Comparison of ENCODE assay signal across 8 mouse cellular contexts in the genomic region with DNA sequence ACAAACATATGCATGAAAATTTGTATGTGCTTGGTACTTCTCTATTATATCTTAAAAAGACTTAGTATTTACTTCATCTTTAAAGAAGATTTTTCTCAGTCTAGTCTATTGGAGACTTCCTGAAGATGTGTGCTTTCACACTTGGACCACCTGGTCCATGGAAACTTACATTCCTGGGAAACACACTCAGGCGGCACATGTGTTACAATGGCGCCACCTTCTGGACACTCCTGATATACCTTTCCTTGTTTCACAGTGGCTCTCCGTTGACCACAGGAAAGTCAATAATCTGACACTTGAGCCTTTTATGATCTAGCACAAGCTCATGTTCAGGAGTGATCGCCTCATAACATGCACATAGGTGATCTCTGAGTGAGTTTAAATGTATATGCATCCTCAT.
DNase-seq lines count a peak whose midpoint lies in the region; ATAC-seq and TF ChIP-seq lines count a peak whose summit lies in the region.

No protein-coding gene starts in this region.

- TF ChIP-seq CTCF in midbrain, postnatal 0 days (IDR thresholded peaks at IDR 0.05): peak; percentile 95

- H3K9me3 ChIP-seq in midbrain, postnatal 0 days (ENCODE audit: low read length): no peaks in the 10 kb centered on the region

- no peak overlapping the region for H3K27ac ChIP-seq in midbrain, postnatal 0 days (ENCODE audit: low read depth, low read length)

- intact Hi-C loops in left cerebral cortex, postnatal 25 days (cut with DNase I): loop anchor here (2.0 to 5.0 kb wide), 3 partner anchors 100 to 1484 kb away; a partner anchor contains a TSS

- H3K4me3 ChIP-seq in midbrain, postnatal 0 days (ENCODE audit: low read depth, low read length): no peak overlapping the region

- DNase-seq in heart, adult 18-20 months: peak; percentile 33 to 82
- DNase-seq in heart, adult 11 months: no peak
- peak; percentile 8 for DNase-seq in c-Kit-positive CD71-positive TER-119-positive erythroid progenitor cells, embryonic 14.5 days (ENCODE audit: low spot score)
- DNase-seq in frontal cortex, adult 2 months (ENCODE audit: extremely low spot score in 1 of 2, low spot score in 1 of 2): peak; percentile 21 to 86
- DNase-seq in kidney, adult 18-20 months: peak; percentile 38
- DNase-seq in left cerebral cortex, postnatal 25 days (ENCODE audit: low spot score in 2 of 2): peak; percentile 66 to 70
- DNase-seq in midbrain, postnatal 0 days (ENCODE audit: low spot score): peak; percentile 79
- peak; percentile 28 for DNase-seq in yolk sac, embryonic 10.5 days (ENCODE audit: low spot score)

- no peaks in the 10 kb centered on the region for H3K36me3 ChIP-seq in midbrain, postnatal 0 days (ENCODE audit: insufficient read depth, low read length)

- 2% methylated on average over 4 of the region's 4 CpGs for whole genome bisulfite sequencing in midbrain, postnatal 0 days

- no peak overlapping the region for H3K9ac ChIP-seq in midbrain, postnatal 0 days (replicated peaks; ENCODE audit: low read length, poor library complexity, severe bottlenecking)

- H3K27me3 ChIP-seq in midbrain, postnatal 0 days (ENCODE audit: insufficient read depth, low read length): no peaks in the 10 kb centered on the region

- no peaks in the 10 kb centered on the region for H3K4me1 ChIP-seq in midbrain, postnatal 0 days (ENCODE audit: insufficient read depth, low read length)

- no peak overlapping the region for H3K4me2 ChIP-seq in midbrain, postnatal 0 days (ENCODE audit: low read depth, low read length, poor library complexity, severe bottlenecking)

- peak; percentile 80 for ATAC-seq in midbrain, postnatal 0 days (ENCODE audit: low FRiP score)
